Mouse (Mus musculus): ENCODE data around the gene Rnf181. TPM values are rescaled to one million over a fixed set of nuclear protein-coding genes. Genes with fewer than 3 reads are reported as not detected.

The Rnf181 gene
- polyA plus RNA-seq, 1 experiment from 2014 or later = 88.4 TPM

DNA sequence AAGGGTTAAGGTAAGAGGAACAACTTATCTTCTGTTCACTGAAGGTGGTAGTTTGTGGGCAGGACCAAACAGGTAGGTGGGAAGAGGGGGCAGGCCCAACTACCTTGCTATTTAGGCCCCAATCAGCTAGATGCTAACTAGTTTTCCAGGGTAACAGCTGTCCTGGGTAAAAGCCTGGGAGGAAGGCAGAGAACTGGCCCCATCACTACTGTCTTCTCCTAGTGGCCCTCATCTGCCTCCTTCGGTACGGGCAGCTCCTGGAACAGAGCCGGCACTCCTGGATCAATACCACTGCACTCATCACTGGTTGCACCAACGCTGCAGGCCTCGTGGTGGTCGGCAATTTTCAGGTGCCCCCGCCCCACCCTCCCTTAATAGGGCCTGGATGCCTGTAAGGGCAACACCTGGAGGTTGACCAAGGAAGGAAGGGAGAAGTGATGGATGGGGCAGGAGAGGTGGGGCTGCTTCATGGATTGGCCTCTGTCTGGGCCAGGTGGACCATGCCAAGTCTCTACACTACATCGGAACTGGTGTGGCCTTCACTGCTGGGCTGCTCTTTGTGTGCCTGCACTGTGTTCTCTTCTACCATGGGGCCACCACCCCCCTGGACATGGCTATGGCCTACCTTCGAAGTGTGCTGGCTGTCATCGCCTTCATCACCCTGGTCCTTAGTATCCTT lies 8.5 kb downstream of the Rnf181 start:
- no peak overlapping the region for H3K4me2 ChIP-seq
- no peaks in the 10 kb centered on the region for H3K27me3 ChIP-seq (replicated peaks)
- H3K4me1 ChIP-seq = peaks cover 58% of the 10 kb centered on the region
- H3K9me3 ChIP-seq = no peaks in the 10 kb centered on the region
- no peak for ATAC-seq (ENCODE audit: extremely low read depth, insufficient number of reproducible peaks, low FRiP score, low TSS enrichment)
- 71% methylated on average over 10 of the region's 10 CpGs for WGBS
- H3K27ac ChIP-seq (replicated peaks) = no peak overlapping the region
- H3K4me3 ChIP-seq = no peak overlapping the region
- no peak overlapping the region; the same call in 1 of the 2 replicates for H3K9ac ChIP-seq
- peaks cover 39% of the 10 kb centered on the region for H3K36me3 ChIP-seq

DNA sequence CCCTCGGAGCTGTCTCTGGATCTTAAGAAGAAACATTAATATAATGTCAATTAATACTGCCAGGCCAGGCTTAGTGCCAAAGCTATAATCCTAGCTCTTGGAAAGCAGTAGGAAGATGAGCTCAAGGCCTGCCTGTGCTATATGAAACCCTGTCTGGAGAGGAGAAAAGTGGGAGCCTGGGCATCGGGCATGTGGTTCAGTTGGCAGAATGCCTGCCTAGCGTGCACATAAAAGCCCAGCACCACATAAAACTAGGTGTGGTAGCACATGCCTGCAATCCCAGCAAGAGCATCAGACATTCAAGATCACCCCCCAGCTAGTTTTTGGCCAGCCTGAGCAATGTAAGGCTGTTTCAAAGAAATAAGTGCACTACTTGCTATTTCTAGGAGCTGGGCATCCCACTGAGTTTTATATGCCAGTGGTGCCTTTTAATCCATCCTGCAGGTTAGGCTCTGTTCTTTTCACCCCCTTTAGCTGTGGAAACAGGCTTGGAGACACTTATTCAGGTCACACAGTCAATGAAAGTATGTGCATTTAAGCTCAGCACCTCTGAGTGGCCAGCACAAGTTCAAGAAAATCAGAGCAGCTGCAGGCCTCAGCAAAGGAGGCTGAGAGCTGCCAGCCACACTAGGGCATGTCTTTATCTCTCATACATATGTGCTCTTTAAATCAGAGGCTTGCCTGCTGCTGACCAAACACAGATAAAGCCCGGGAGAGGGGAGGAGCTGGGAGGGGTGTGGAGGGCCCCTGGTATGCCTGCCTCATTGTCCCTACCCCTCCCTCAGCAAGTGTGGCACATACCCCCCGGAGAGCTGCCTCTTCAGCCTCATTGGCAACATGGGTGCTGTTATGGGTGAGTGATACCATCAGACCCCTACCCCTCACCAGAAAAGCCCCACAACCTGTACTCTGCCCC lies 9.3 kb downstream of the Rnf181 start:
- Histone ChIP-seq H3K4me1 (peaks cover 66% of the 10 kb centered on the region), H3K27ac (replicated peaks) (0 out of 2 replicates have a peak overlapping the region, but pooled peaks have one; percentile 2), H3K36me3 (peaks cover 39% of the 10 kb centered on the region), H3K27me3 (replicated peaks) (no peaks in the 10 kb centered on the region), H3K4me3 (no peak overlapping the region), H3K9me3 (no peaks in the 10 kb centered on the region), H3K9ac (peak overlapping the region; percentile 45; the same call in 1 of the 2 replicates), H3K4me2 (no peak overlapping the region)
- ATAC-seq (ENCODE audit: extremely low read depth, insufficient number of reproducible peaks, low FRiP score, low TSS enrichment) = no peak
- 54% methylated on average over 5 of the region's 5 CpGs for WGBS

DNA sequence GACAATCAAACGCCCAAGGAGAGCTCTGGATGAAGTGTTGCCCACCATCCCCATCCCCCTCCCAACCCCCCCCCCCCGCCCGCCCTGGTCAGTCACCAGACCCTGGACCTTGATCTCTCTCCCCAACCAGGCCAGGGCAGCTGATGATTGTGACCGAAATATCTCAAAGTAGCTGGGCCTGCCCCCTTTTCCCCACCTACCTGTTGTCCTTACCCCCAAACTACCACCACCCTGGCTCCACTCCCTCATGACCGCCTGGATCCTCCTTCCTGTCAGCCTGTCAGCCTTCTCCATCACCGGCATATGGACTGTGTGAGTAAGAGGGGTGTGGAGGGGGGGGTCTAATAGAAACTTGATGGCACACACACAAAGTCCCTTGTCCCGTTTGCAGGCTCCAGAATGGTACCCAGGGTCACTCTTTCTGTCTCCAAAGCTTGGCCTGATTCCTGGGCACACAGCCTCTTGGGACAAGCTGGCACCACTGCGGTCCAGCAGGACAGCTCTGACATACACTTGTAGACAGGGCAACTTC lies 10.7 kb downstream of the Rnf181 start:
- peak overlapping the region; percentile 66 for H3K4me3 ChIP-seq
- peaks cover 71% of the 10 kb centered on the region for H3K4me1 ChIP-seq
- peak overlapping the region; percentile 85 for H3K4me2 ChIP-seq
- H3K27me3 ChIP-seq (replicated peaks) = no peaks in the 10 kb centered on the region
- 36% methylated on average over 7 of the region's 8 CpGs for WGBS
- H3K9me3 ChIP-seq = no peaks in the 10 kb centered on the region
- peak overlapping the region; percentile 87 for H3K9ac ChIP-seq
- peaks cover 41% of the 10 kb centered on the region for H3K36me3 ChIP-seq
- ATAC-seq (ENCODE audit: extremely low read depth, insufficient number of reproducible peaks, low FRiP score, low TSS enrichment) = no peak
- H3K27ac ChIP-seq (replicated peaks) = peak overlapping the region; percentile 48; the same call in 1 of the 2 replicates

DNA sequence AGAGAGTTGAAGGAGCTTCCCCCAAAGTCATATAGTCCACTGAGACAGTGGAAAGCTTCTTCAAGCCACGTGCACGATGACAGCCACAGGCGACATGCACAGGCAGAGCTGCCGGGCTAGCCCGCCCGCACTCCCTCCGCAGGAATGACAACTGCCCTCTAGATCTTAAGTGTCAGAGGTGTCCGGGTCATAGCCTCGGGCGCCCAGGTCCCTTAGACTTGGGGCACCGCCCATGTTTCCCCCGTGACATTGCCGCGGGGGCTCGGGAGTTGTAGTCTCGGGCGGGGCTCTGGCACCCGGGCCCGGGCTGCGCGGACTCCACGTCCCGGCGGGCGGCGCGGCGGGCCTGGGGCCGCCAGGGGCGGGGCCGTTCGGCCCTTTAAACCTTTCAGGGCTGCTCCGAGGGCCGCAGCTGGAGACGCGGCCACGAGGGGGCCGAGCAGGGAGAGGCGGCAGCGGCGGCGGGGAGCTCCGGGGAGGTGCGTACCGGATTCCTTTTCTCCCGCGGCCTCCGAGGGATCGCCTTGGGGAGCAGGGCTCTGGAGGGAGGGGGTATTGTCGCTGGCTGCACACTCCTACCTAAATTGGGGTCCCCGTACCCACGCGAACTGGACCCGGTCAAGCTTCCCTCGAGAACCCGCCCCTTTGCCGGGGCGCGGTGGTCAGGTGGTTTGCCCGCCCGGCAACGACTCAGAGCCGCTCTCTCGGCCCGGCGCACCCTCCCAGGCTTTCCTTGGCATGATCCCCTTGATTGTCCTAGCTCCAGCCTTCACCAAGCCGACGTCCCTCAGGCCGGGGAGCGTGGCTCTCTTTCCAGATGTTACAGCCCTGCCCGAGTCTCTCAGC lies 11.5 kb downstream of the Rnf181 start, which contains the start of gene Tmem150a:
Tmem150a (plus strand) TSS at position 382 of the 846 bp plus-strand sequence.
- peak within 1 kb of the TSS; percentile 66 for H3K4me3 ChIP-seq
- H3K27ac ChIP-seq (replicated peaks) = peak within 1 kb of the TSS; percentile 51
- H3K4me2 ChIP-seq = peak within 1 kb of the TSS; percentile 85
- peaks cover 43% of the 10 kb centered on the region for H3K36me3 ChIP-seq
- H3K27me3 ChIP-seq (replicated peaks) = no peaks in the 10 kb centered on the region
- no peaks in the 10 kb centered on the region for H3K9me3 ChIP-seq
- H3K9ac ChIP-seq = peak within 1 kb of the TSS; percentile 87
- under 1% methylated on average over 63 of the region's 71 CpGs for WGBS
- peaks cover 70% of the 10 kb centered on the region for H3K4me1 ChIP-seq
- peak; percentile 85 for ATAC-seq (ENCODE audit: extremely low read depth, insufficient number of reproducible peaks, low FRiP score, low TSS enrichment)

DNA sequence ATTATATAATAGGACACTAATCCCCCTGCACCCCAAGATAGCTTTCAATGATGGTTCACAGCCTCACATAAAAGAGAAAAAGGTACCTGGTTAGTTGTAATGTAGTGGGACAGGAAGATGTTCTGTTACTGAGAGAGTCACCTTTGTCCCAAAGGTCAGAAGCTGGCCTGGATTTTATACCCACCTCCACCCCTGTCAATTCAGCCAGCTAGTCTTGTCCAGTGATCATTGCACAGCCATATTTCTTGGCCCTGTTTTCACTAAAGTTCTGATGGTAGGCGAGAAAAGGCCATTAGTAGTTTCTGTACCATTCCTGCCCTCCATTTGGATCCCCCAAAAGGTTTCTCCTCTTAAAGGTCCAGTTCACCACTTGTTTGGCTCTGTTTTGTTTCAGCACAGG lies 12.7 kb downstream of the Rnf181 start:
- no peak overlapping the region for H3K4me3 ChIP-seq
- no peak overlapping the region for H3K27ac ChIP-seq (replicated peaks)
- H3K9ac ChIP-seq = no peak overlapping the region
- no peaks in the 10 kb centered on the region for H3K9me3 ChIP-seq
- no peaks in the 10 kb centered on the region for H3K27me3 ChIP-seq (replicated peaks)
- peaks cover 68% of the 10 kb centered on the region for H3K4me1 ChIP-seq
- ATAC-seq (ENCODE audit: extremely low read depth, insufficient number of reproducible peaks, low FRiP score, low TSS enrichment) = no peak
- H3K36me3 ChIP-seq = peaks cover 43% of the 10 kb centered on the region
- WGBS = 71% methylated on average over 1 of the region's 1 CpGs
- H3K4me2 ChIP-seq = no peak overlapping the region

DNA sequence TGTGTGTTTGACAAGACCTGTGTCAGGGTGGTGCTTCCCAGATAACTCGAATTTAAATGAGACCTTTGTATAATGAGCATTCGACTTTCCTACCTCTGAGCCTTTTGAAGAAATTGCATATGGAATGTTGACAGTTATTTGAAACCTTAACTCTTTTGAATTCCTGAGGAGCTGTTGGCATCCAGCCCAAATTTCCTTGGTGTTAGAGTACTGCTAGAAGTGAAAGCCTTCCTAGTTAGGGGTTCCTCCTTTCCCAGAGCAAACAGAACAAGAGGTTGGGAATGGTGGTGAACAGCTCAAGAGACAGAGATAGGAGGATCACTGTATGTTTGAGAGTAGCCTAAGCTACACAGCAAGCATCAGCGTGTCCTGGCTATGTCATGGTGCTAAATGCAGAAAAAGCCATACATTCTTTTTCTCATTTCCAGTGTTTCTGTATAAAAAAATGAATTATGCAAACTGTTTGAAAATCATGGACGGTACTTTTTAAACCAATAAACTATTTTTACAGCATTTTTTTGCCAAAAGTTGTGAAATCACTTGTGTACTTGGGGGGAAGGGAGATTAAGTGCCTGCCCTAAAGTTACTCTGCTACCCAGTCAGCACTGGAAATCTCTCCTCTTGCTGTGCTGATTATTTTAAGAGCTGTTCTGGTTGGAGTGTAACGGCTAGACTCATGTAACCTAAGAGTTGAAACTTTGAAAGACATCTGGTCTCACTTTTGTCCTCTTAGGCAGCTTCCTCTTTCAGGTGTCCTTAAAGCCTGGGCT lies 13.9 kb downstream of the Rnf181 start:
- peaks cover 39% of the 10 kb centered on the region for H3K36me3 ChIP-seq
- H3K9me3 ChIP-seq = no peaks in the 10 kb centered on the region
- H3K27me3 ChIP-seq (replicated peaks) = no peaks in the 10 kb centered on the region
- H3K9ac ChIP-seq = peak overlapping the region; percentile 52; the same call in 1 of the 2 replicates
- ATAC-seq (ENCODE audit: extremely low read depth, insufficient number of reproducible peaks, low FRiP score, low TSS enrichment) = no peak
- WGBS = 59% methylated on average over 5 of the region's 5 CpGs
- H3K27ac ChIP-seq (replicated peaks) = peak overlapping the region; percentile 25
- H3K4me3 ChIP-seq = no peak overlapping the region
- H3K4me1 ChIP-seq = peaks cover 77% of the 10 kb centered on the region
- H3K4me2 ChIP-seq = 0 out of 2 replicates have a peak overlapping the region, but pooled peaks have one; percentile 1

DNA sequence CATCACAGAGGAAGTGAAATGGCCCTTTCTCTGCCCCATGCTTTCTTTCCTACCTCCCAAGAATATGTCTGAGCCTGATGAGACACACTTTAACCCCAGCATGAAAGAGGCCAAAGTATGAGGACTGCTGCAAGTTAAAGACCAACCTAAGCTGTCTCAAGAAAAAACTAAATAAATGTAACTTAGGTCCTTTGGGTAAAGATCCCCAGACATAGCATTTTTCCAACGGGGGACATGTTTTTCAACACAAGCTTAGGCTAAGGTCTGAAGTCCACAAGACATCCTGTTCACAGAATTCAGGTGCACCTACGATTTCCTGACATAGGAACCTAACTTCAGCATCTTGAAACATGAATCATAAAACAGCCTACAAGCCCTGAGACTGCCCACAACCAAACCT lies 16.5 kb downstream of the Rnf181 start:
- ATAC-seq (ENCODE audit: extremely low read depth, insufficient number of reproducible peaks, low FRiP score, low TSS enrichment) = no peak

DNA sequence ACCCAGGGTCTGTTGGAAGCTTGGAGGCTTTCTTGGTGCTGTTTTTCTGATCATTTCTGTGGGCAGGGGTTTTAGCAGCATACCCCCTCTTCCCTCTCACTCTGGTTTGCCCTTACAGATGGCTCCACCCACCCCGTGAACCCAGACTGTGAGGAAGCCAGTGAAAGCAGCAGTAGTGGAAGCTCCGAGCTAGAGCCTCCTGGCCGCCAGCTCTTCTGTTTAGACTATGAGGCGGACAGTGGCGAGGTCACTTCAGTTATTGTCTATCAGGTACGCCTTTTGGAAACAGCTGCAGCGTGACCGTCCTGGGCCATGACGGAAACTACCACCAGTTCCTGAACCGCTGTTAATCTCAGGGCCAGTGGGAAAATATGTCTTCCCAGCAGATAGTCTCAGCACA lies 18.3 kb downstream of the Rnf181 start:
- H3K4me3 ChIP-seq = peak overlapping the region; percentile 84
- no peaks in the 10 kb centered on the region for H3K27me3 ChIP-seq (replicated peaks)
- H3K4me1 ChIP-seq = peaks cover 68% of the 10 kb centered on the region
- H3K9me3 ChIP-seq = no peaks in the 10 kb centered on the region
- H3K9ac ChIP-seq = peak overlapping the region; percentile 96
- peaks cover 30% of the 10 kb centered on the region for H3K36me3 ChIP-seq
- no peak overlapping the region; the same call in 1 of the 2 replicates for H3K27ac ChIP-seq (replicated peaks)
- ATAC-seq (ENCODE audit: extremely low read depth, insufficient number of reproducible peaks, low FRiP score, low TSS enrichment) = no peak
- H3K4me2 ChIP-seq = peak overlapping the region; percentile 77
- WGBS = 73% methylated on average over 10 of the region's 10 CpGs

More for the DNA sequence above, 16.5 kb downstream of the Rnf181 start:
- H3K4me3 ChIP-seq = no peak overlapping the region
- H3K4me1 ChIP-seq = peaks cover 70% of the 10 kb centered on the region
- H3K27me3 ChIP-seq (replicated peaks) = no peaks in the 10 kb centered on the region
- no peak overlapping the region for H3K27ac ChIP-seq (replicated peaks)
- 83% methylated on average over 2 of the region's 2 CpGs for WGBS
- no peak overlapping the region for H3K4me2 ChIP-seq
- peaks cover 30% of the 10 kb centered on the region for H3K36me3 ChIP-seq
- no peaks in the 10 kb centered on the region for H3K9me3 ChIP-seq
- H3K9ac ChIP-seq = no peak overlapping the region

DNA sequence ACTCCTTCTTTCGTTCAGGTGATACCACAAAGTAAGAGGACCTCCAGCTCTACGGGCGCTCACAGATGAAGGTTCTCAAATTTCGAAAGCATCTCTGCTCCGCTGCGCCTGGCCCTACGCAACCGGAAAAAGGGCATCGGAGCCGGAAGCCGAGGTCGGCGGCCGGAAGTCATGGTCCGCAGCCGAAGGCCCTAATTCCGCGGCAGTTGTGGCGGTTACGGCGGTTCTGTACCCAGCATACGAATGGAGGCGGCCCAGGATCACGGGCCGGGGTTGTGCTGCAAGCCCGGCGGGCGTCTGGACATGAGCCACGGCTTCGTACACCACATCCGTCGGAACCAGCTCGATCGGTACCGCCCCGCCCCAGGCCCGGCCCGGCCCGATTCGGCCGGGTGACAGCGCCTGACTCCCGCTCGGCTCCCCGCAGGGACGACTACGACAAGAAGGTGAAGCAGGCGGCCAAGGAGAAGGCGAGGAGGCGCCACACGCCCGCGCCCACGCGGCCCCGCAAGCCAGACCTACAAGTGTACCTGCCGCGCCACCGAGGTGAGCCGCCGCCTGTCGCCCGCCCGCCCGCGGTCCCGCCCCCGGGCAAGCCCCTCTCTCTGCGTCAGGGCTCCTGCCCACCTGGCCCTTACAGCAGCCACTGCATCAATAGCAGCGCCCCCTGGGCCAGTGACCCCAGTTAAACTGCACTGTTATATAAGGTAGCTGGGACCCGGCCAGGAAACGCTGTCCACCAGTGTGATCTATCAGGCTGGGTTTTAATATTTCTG lies 19.4 kb downstream of the Rnf181 start, which contains the start of gene 0610030E20Rik:
0610030E20Rik (plus strand) TSS at position 152 of the 776 bp plus-strand sequence.
- Histone ChIP-seq H3K4me1 (peaks cover 60% of the 10 kb centered on the region), H3K9ac (peak within 1 kb of the TSS; percentile 96), H3K36me3 (peaks cover 32% of the 10 kb centered on the region), H3K27me3 (replicated peaks) (no peaks in the 10 kb centered on the region), H3K27ac (replicated peaks) (peak within 1 kb of the TSS; percentile 88), H3K4me2 (peak within 1 kb of the TSS; percentile 77), H3K4me3 (peak within 1 kb of the TSS; percentile 84), H3K9me3 (no peaks in the 10 kb centered on the region)
- peak; percentile 38 for ATAC-seq (ENCODE audit: extremely low read depth, insufficient number of reproducible peaks, low FRiP score, low TSS enrichment)
- under 1% methylated on average over 72 of the region's 72 CpGs for WGBS

Measured in heart, embryonic 13.5 days (tissue).